Mouse (Mus musculus) neural tube, embryonic 14.5 days (tissue): Measurements from ENCODE around the gene Defb20. TPM values are rescaled to one million over a fixed set of nuclear protein-coding genes. Genes with fewer than 3 reads are reported as not detected.

ENCODE experiments used
- ATAC-seq: fragments of 200-750 bp; cut with Nextera tagmentation; 2 replicates; pipeline ENCODE4 v1.8.0; 2017; ENCODE audit warnings: low read depth, mild to moderate bottlenecking, moderate TSS enrichment, moderate library complexity
- H3K27ac ChIP-seq: fragments of 300-500 bp; sonication (generic); 2 replicates; pipeline ENCODE4 v1.5.1; 2014; ENCODE audit warnings: low read depth, mild to moderate bottlenecking, control low read depth, low read length, moderate library complexity, mixed read lengths
- H3K27me3 ChIP-seq: fragments of 300-500 bp; sonication (generic); 2 replicates; pipeline ENCODE4 v1.6.1; 2014; ENCODE audit warnings: low read length; ENCODE audit not compliant: control insufficient read depth, insufficient read depth
- H3K36me3 ChIP-seq: fragments of 300-500 bp; sonication (generic); 2 replicates; pipeline ENCODE4 v1.6.1; 2014; ENCODE audit warnings: low read length, mixed read lengths; ENCODE audit not compliant: control insufficient read depth, insufficient read depth
- H3K4me1 ChIP-seq: fragments of 300-500 bp; sonication (generic); 2 replicates; pipeline ENCODE4 v1.6.1; 2014; ENCODE audit warnings: low read length; ENCODE audit not compliant: control insufficient read depth, insufficient read depth
- H3K4me2 ChIP-seq: fragments of 300-500 bp; sonication (generic); 2 replicates; pipeline ENCODE4 v1.6.1; 2014; ENCODE audit warnings: mild to moderate bottlenecking, low read depth, low read length, control low read depth
- H3K4me3 ChIP-seq: fragments of 300-500 bp; sonication (generic); 2 replicates; pipeline ENCODE4 v1.5.1; 2014; ENCODE audit warnings: low read depth, low read length, control low read depth, mixed read lengths
- H3K9ac ChIP-seq: fragments of 300-500 bp; sonication (generic); replicated peaks from 2 replicates; pipeline ENCODE4 v1.6.1; 2014; ENCODE audit warnings: low read depth, mild to moderate bottlenecking, control low read depth, low read length, mixed read lengths
- H3K9me3 ChIP-seq: fragments of 300-500 bp; sonication (generic); 2 replicates; pipeline ENCODE4 v1.6.1; 2016; ENCODE audit warnings: low read length; ENCODE audit not compliant: control insufficient read depth
- WGBS: fragments of 180-500 bp; shearing (Covaris S2); extraction: QIAGEN DNeasy Blood & Tissue Kit; methylation state at CpG from one replicate; pipeline ENCODE4 v1.1.7; 2014; 5-methylcytosine and 5-hydroxymethylcytosine counted together
- polyA plus RNA-seq: library from polyadenylated mRNA; unstranded; fragments of >200 nt; fragmentation: Nextera tagmentation; extraction: Ambion mirVana; gene quantifications from 2 replicates; pipeline ENCODE4 v1.2.1, GENCODE M21; 2014

Defb20 gene
- polyA plus RNA-seq, 1 experiment from 2014 or later, result not detected

GRCm38 (mm10) chr2:152516084-152516483, 39.2 kb downstream of the Defb20 start:
- H3K9me3 ChIP-seq, result no peaks in the 10 kb centered on the region
- WGBS, result 74% methylated on average over 4 of the region's 4 CpGs

DNA sequence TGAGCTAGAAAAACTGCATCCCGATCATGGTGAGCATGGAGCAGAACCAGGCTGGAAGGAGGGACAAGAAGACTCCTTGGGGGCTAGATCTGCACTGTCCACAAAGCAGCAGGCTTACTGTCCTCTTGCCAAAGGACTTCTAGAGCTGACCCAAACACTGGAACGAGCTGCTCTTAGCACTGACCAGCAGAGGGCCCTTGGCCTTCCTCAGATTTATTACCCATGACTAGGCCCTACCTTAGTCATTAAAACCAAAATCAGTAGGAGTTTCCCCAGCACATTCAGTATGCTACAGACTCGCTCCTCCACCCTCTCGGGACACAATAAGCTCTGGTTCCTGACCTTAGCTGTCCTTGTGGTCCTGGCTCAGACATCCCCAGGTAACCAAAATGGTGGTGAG, 41.1 kb downstream of the Defb20 start, which contains the start of gene Defb28:
Gene Defb28 (plus strand): TSS at position 275 of the 400 bp plus-strand sequence.
- no peak within 1 kb of the TSS for H3K4me2 ChIP-seq
- no peaks in the 10 kb centered on the region for H3K27me3 ChIP-seq
- H3K9me3 ChIP-seq, result no peaks in the 10 kb centered on the region
- no peak within 1 kb of the TSS for H3K9ac ChIP-seq
- no peak for ATAC-seq
- 75% methylated on average over 4 of the region's 4 CpGs for WGBS
- H3K36me3 ChIP-seq, result no peaks in the 10 kb centered on the region
- H3K4me1 ChIP-seq, result no peaks in the 10 kb centered on the region
- H3K4me3 ChIP-seq, result no peak within 1 kb of the TSS
- H3K27ac ChIP-seq, result no peak within 1 kb of the TSS

More at GRCm38 (mm10) chr2:152516084-152516483, 39.2 kb downstream of the Defb20 start:
- Histone ChIP-seq H3K4me2 (no peak overlapping the region), H3K9ac (no peak overlapping the region), H3K27ac (no peak overlapping the region), H3K4me3 (no peak overlapping the region), H3K36me3 (no peaks in the 10 kb centered on the region), H3K27me3 (no peaks in the 10 kb centered on the region), H3K4me1 (no peaks in the 10 kb centered on the region)
- ATAC-seq, result no peak

Other genes starting within 250 kb of the Defb20 start
- gene Tbc1d20, start 183.2 kb upstream of the Defb20 start, polyA plus RNA-seq, result 28.0 and 33.9 TPM in 2 replicates
- 98.5 and 107 TPM in 2 replicates for gene Rbck1, start 144.4 kb upstream of the Defb20 start, polyA plus RNA-seq
- 1.1 and 1.6 TPM in 2 replicates for gene Trib3, start 133.0 kb upstream of the Defb20 start, polyA plus RNA-seq
- gene Nrsn2, start 100.4 kb upstream of the Defb20 start, polyA plus RNA-seq, result 42.9 and 54.4 TPM in 2 replicates
- gene Sox12, start 79.0 kb upstream of the Defb20 start, polyA plus RNA-seq, result 19.2 and 19.7 TPM in 2 replicates
- gene Zcchc3, start 62.0 kb upstream of the Defb20 start, polyA plus RNA-seq, result 14.5 and 18.0 TPM in 2 replicates
- gene 6820408C15Rik, start 61.5 kb upstream of the Defb20 start, polyA plus RNA-seq, result 0.87 and 0.99 TPM in 2 replicates
- not detected in 2 replicates for gene Defb23, start 12.4 kb upstream of the Defb20 start, polyA plus RNA-seq
- not detected in 2 replicates for gene Defb22, start 13.1 kb downstream of the Defb20 start, polyA plus RNA-seq
- not detected in 2 replicates for gene Defb26, start 34.6 kb downstream of the Defb20 start, polyA plus RNA-seq
- not detected in 2 replicates for gene Defb28, start 41.2 kb downstream of the Defb20 start, polyA plus RNA-seq
- not detected in 2 replicates for gene Defb29, start 63.0 kb downstream of the Defb20 start, polyA plus RNA-seq
- gene Gm17416, start 92.3 kb downstream of the Defb20 start, polyA plus RNA-seq, result not detected in 2 replicates
- not detected in 2 replicates for gene Defb21, start 95.7 kb downstream of the Defb20 start, polyA plus RNA-seq
- not detected in 2 replicates for gene Defb19, start 103.2 kb downstream of the Defb20 start, polyA plus RNA-seq
- gene Defb45, start 122.3 kb downstream of the Defb20 start, polyA plus RNA-seq, result not detected in 2 replicates
- not detected in 2 replicates for gene Defb36, start 127.3 kb downstream of the Defb20 start, polyA plus RNA-seq
- gene Defb25, start 146.0 kb downstream of the Defb20 start, polyA plus RNA-seq, result not detected in 2 replicates
- gene Rem1, start 149.9 kb downstream of the Defb20 start, polyA plus RNA-seq, result 0.33 TPM in 1 of 2 replicates, not detected in the other
- gene H13, start 192.4 kb downstream of the Defb20 start, polyA plus RNA-seq, result 156 and 160 TPM in 2 replicates
- gene Mcts2, start 210.0 kb downstream of the Defb20 start, polyA plus RNA-seq, result 40.2 and 43.8 TPM in 2 replicates